In genomic region chr6:143464907-143465537, GRCm38 (mm10) we compare ENCODE assay signal across 11 mouse cellular contexts.
DNase-seq lines count a peak whose midpoint lies in the region; ATAC-seq and TF ChIP-seq lines count a peak whose summit lies in the region.
"Had no signal": no experiment of that assay in that cellular context is flagged by ENCODE, and none has a peak within 500 bp of the region (broad histone marks: within the 10 kb centered on the region; RNA-seq: fewer than 3 reads in every experiment).

No protein-coding gene starts in this region.

- H3K9me3 ChIP-seq in hindbrain, embryonic 10.5 days, result no peaks in the 10 kb centered on the region

- WGBS in hindbrain, embryonic 10.5 days, result 77% methylated on average over 12 of the region's 12 CpGs

- TF ChIP-seq CTCF in layer of hippocampus, adult 2 months (conservative IDR thresholded peaks at IDR 0.05), result peak; percentile 63

- H3K4me3 ChIP-seq in layer of hippocampus, adult 2 months, result no peak overlapping the region
- H3K4me3 ChIP-seq in hindbrain, embryonic 10.5 days, result no peak overlapping the region
- H3K4me3 ChIP-seq: megakaryocyte, embryonic 14.5 days had no signal

- no peaks in the 10 kb centered on the region for H3K4me1 ChIP-seq in hindbrain, embryonic 10.5 days (replicated peaks)
- H3K4me1 ChIP-seq: megakaryocyte, embryonic 14.5 days had no signal

- no peak for ATAC-seq in erythroblast, adult 5-6 weeks (replicated peaks; ENCODE audit: low FRiP score, poor library complexity, severe bottlenecking)
- ATAC-seq: forebrain, embryonic 14.5 days had no signal

- H3K27ac ChIP-seq in layer of hippocampus, adult 2 months, result no peak overlapping the region
- H3K27ac ChIP-seq in hindbrain, embryonic 10.5 days, result no peak overlapping the region

- no peaks in the 10 kb centered on the region for H3K27me3 ChIP-seq in hindbrain, embryonic 10.5 days (ENCODE audit: insufficient read depth, poor library complexity, severe bottlenecking)

- H3K36me3 ChIP-seq in hindbrain, embryonic 10.5 days, result no peaks in the 10 kb centered on the region

- peak; percentile 5 for DNase-seq in adrenal gland, postnatal 10 days
- no peak for DNase-seq in adrenal gland, adult (ENCODE audit: inconsistent age in 2 of 2, low spot score in 1 of 2)
- no peak for DNase-seq in layer of hippocampus, adult 2 months (ENCODE audit: low spot score in 2 of 2)
- DNase-seq in layer of hippocampus, adult 9-10 months (ENCODE audit: low spot score), result no peak
- DNase-seq in brain, adult 2 months (ENCODE audit: low read depth, low spot score), result peak; percentile 16
- peak; percentile 23 for DNase-seq in lung, postnatal 36 days
- DNase-seq in hindbrain, embryonic 10.5 days (ENCODE audit: low spot score), result no peak
- DNase-seq: kidney, adult 18-20 months had no signal

Comparison
In these comparisons a context has a peak if more than half of its experiments do, and no peak if none do; other contexts are left out.
1. DNase-seq: peak in adrenal gland, postnatal 10 days (single experiment), brain, adult 2 months (single experiment) and lung, postnatal 36 days (single experiment); none in adrenal gland, adult (0 of 2), layer of hippocampus, adult 2 months (0 of 2), layer of hippocampus, adult 9-10 months (single experiment) and hindbrain, embryonic 10.5 days (single experiment).